Mouse (Mus musculus) limb, embryonic 10.5 days (tissue): ENCODE measurements around the gene Ninl. TPM values are rescaled to one million over a fixed set of nuclear protein-coding genes. Genes with fewer than 3 reads are reported as not detected.
"Not testable (repeated sequence)": the region's sequence is repeated elsewhere in the genome, so short reads cannot be mapped to it uniquely, and the experiment has no call there.

Source experiments
- DNase-seq: peaks from one replicate; pipeline ENCODE4 v3.0.0-alpha.2; 2017; ENCODE audit warnings: low spot score
- H3K27ac ChIP-seq: fragments of 300-500 bp; sonication (generic); 2 replicates; pipeline ENCODE4 v1.5.1; 2016; ENCODE audit warnings: mild to moderate bottlenecking
- H3K27me3 ChIP-seq: fragments of 300-500 bp; sonication (generic); 2 replicates; pipeline ENCODE4 v1.6.1; 2016; ENCODE audit warnings: low read depth, mild to moderate bottlenecking; ENCODE audit not compliant: poor library complexity, severe bottlenecking
- H3K36me3 ChIP-seq: fragments of 300-500 bp; sonication (generic); 2 replicates; pipeline ENCODE4 v1.6.1; 2016; ENCODE audit warnings: mild to moderate bottlenecking, moderate library complexity
- H3K4me1 ChIP-seq: fragments of 300-500 bp; sonication (generic); 2 replicates; pipeline ENCODE4 v1.6.1; 2016
- H3K4me3 ChIP-seq: fragments of 300-500 bp; sonication (generic); 2 replicates; pipeline ENCODE4 v1.5.1; 2016; ENCODE audit warnings: mild to moderate bottlenecking, moderate library complexity
- H3K9me3 ChIP-seq: fragments of 300-500 bp; sonication (generic); replicated peaks from 2 replicates; pipeline ENCODE4 v1.6.1; 2016; ENCODE audit warnings: mild to moderate bottlenecking
- WGBS: fragments of 180-500 bp; shearing (Covaris S2); methylation state at CpG from one replicate; pipeline ENCODE4 v1.1.7; 2016; 5-methylcytosine and 5-hydroxymethylcytosine counted together
- polyA plus RNA-seq: library from polyadenylated mRNA; unstranded; fragments of >200 nt; fragmentation: Nextera tagmentation; extraction: Ambion mirVana; gene quantifications from 2 replicates; pipeline ENCODE4 v1.2.1, GENCODE M21; 2016

Gene Ninl
- polyA plus RNA-seq, 1 experiment from 2014 or later: 21.5 TPM

GRCm38 (mm10) chr2:150964641-150965040 lies 74.5 kb downstream of the Ninl start:
- 89% methylated on average over 3 of the region's 3 CpGs for WGBS
- H3K36me3 ChIP-seq: peaks cover 84% of the 10 kb centered on the region

GRCm38 (mm10) chr2:150963246-150963645 lies 75.9 kb downstream of the Ninl start:
- peaks cover 84% of the 10 kb centered on the region for H3K36me3 ChIP-seq
- H3K9me3 ChIP-seq: no peaks in the 10 kb centered on the region
- DNase-seq: no peak
- H3K4me3 ChIP-seq: no peak overlapping the region
- no peaks in the 10 kb centered on the region for H3K27me3 ChIP-seq
- 95% methylated on average over 3 of the region's 3 CpGs for WGBS
- H3K27ac ChIP-seq: no peak overlapping the region
- H3K4me1 ChIP-seq: no peaks in the 10 kb centered on the region

More at GRCm38 (mm10) chr2:150964641-150965040, 74.5 kb downstream of the Ninl start:
- H3K4me3 ChIP-seq: no peak overlapping the region
- no peaks in the 10 kb centered on the region for H3K27me3 ChIP-seq
- no peaks in the 10 kb centered on the region for H3K4me1 ChIP-seq
- DNase-seq: no peak
- no peaks in the 10 kb centered on the region for H3K9me3 ChIP-seq
- no peak overlapping the region for H3K27ac ChIP-seq

GRCm38 (mm10) chr2:150959521-150959920 lies 79.7 kb downstream of the Ninl start:
- WGBS: 93% methylated on average over 10 of the region's 10 CpGs

GRCm38 (mm10) chr2:150955859-150956258 lies 83.3 kb downstream of the Ninl start:
- Histone ChIP-seq H3K27ac (no peak overlapping the region), H3K36me3 (peaks cover 94% of the 10 kb centered on the region), H3K4me1 (no peaks in the 10 kb centered on the region), H3K9me3 (no peaks in the 10 kb centered on the region), H3K4me3 (no peak overlapping the region), H3K27me3 (no peaks in the 10 kb centered on the region)
- WGBS: 88% methylated on average over 1 of the region's 1 CpGs
- no peak for DNase-seq

More at GRCm38 (mm10) chr2:150959521-150959920, 79.7 kb downstream of the Ninl start:
- Histone ChIP-seq H3K27ac (no peak overlapping the region), H3K27me3 (no peaks in the 10 kb centered on the region), H3K36me3 (peaks cover 90% of the 10 kb centered on the region), H3K4me3 (no peak overlapping the region), H3K4me1 (no peaks in the 10 kb centered on the region), H3K9me3 (no peaks in the 10 kb centered on the region)
- no peak for DNase-seq

GRCm38 (mm10) chr2:150951201-150951600 lies 88.0 kb downstream of the Ninl start:
- no peak overlapping the region for H3K4me3 ChIP-seq
- H3K27ac ChIP-seq: no peak overlapping the region
- no peaks in the 10 kb centered on the region for H3K27me3 ChIP-seq
- peaks cover 84% of the 10 kb centered on the region for H3K36me3 ChIP-seq
- no peak for DNase-seq
- 97% methylated on average over 2 of the region's 2 CpGs for WGBS
- no peaks in the 10 kb centered on the region for H3K9me3 ChIP-seq
- no peaks in the 10 kb centered on the region for H3K4me1 ChIP-seq

GRCm38 (mm10) chr2:150950056-150950455 lies 89.1 kb downstream of the Ninl start:
- Histone ChIP-seq H3K36me3 (peaks cover 83% of the 10 kb centered on the region), H3K9me3 (no peaks in the 10 kb centered on the region), H3K27ac (no peak overlapping the region), H3K27me3 (no peaks in the 10 kb centered on the region), H3K4me1 (no peaks in the 10 kb centered on the region), H3K4me3 (no peak overlapping the region)
- WGBS: 96% methylated on average over 6 of the region's 6 CpGs
- DNase-seq: no peak

GRCm38 (mm10) chr2:150949652-150950051 lies 89.5 kb downstream of the Ninl start:
- Histone ChIP-seq H3K9me3 (no peaks in the 10 kb centered on the region), H3K27me3 (no peaks in the 10 kb centered on the region), H3K27ac (no peak overlapping the region), H3K4me3 (no peak overlapping the region), H3K36me3 (peaks cover 83% of the 10 kb centered on the region), H3K4me1 (no peaks in the 10 kb centered on the region)
- whole genome bisulfite sequencing: 91% methylated on average over 3 of the region's 3 CpGs
- no peak for DNase-seq

GRCm38 (mm10) chr2:150948786-150949185 lies 90.4 kb downstream of the Ninl start:
- no peak overlapping the region for H3K4me3 ChIP-seq
- H3K4me1 ChIP-seq: no peaks in the 10 kb centered on the region
- no peak for DNase-seq
- WGBS: 96% methylated on average over 5 of the region's 5 CpGs
- H3K27ac ChIP-seq: no peak overlapping the region
- H3K36me3 ChIP-seq: peaks cover 83% of the 10 kb centered on the region
- no peaks in the 10 kb centered on the region for H3K9me3 ChIP-seq
- H3K27me3 ChIP-seq: no peaks in the 10 kb centered on the region

- H3K27ac ChIP-seq, DNase-seq, H3K4me1 ChIP-seq, H3K9me3 ChIP-seq, H3K27me3 ChIP-seq, H3K4me3 ChIP-seq: not testable (repeated sequence)
- peaks cover 86% of the 10 kb centered on the region for H3K36me3 ChIP-seq
- 94% methylated on average over 12 of the region's 12 CpGs for WGBS
These were observed 91.1 kb downstream of the Ninl start for GRCm38 (mm10) chr2:150947880-150948611.

- H3K4me1 ChIP-seq, H3K27ac ChIP-seq, DNase-seq, H3K4me3 ChIP-seq, H3K9me3 ChIP-seq, H3K27me3 ChIP-seq: not testable (repeated sequence)
- 97% methylated on average over 5 of the region's 5 CpGs for WGBS
- peaks cover 86% of the 10 kb centered on the region for H3K36me3 ChIP-seq
These were observed 91.8 kb downstream of the Ninl start for GRCm38 (mm10) chr2:150947341-150947740.

- DNase-seq: no peak
- Histone ChIP-seq H3K27ac (no peak overlapping the region), H3K9me3 (no peaks in the 10 kb centered on the region), H3K27me3 (no peaks in the 10 kb centered on the region), H3K4me3 (no peak overlapping the region), H3K4me1 (no peaks in the 10 kb centered on the region), H3K36me3 (peaks cover 78% of the 10 kb centered on the region)
- WGBS: 96% methylated on average over 5 of the region's 5 CpGs
These were observed 95.2 kb downstream of the Ninl start for GRCm38 (mm10) chr2:150944017-150944416.

GRCm38 (mm10) chr2:150934659-150935058 lies 104.5 kb downstream of the Ninl start:
- H3K4me3 ChIP-seq: no peak overlapping the region
- 92% methylated on average over 4 of the region's 4 CpGs for WGBS
- DNase-seq: no peak
- H3K4me1 ChIP-seq: no peaks in the 10 kb centered on the region
- H3K27me3 ChIP-seq: no peaks in the 10 kb centered on the region
- no peak overlapping the region for H3K27ac ChIP-seq
- H3K9me3 ChIP-seq: no peaks in the 10 kb centered on the region
- H3K36me3 ChIP-seq: peaks cover 87% of the 10 kb centered on the region

GRCm38 (mm10) chr2:150933482-150933881 lies 105.7 kb downstream of the Ninl start:
- Histone ChIP-seq H3K4me3 (no peak overlapping the region), H3K9me3 (no peaks in the 10 kb centered on the region), H3K36me3 (peaks cover 94% of the 10 kb centered on the region), H3K4me1 (no peaks in the 10 kb centered on the region), H3K27me3 (no peaks in the 10 kb centered on the region), H3K27ac (no peak overlapping the region)
- DNase-seq: no peak
- WGBS: 79% methylated on average over 19 of the region's 19 CpGs

GRCm38 (mm10) chr2:150930806-150931205 lies 108.4 kb downstream of the Ninl start:
- DNase-seq: no peak

More at GRCm38 (mm10) chr2:150930806-150931205, 108.4 kb downstream of the Ninl start:
- Histone ChIP-seq H3K4me1 (no peaks in the 10 kb centered on the region), H3K27ac (no peak overlapping the region), H3K36me3 (peaks cover 96% of the 10 kb centered on the region), H3K9me3 (no peaks in the 10 kb centered on the region), H3K27me3 (no peaks in the 10 kb centered on the region), H3K4me3 (no peak overlapping the region)
- 84% methylated on average over 3 of the region's 3 CpGs for WGBS
